Mouse (Mus musculus) activated CD4-positive, CD25-positive, alpha-beta regulatory T cell (primary cell): ENCODE measurements around the gene Vmn2r32. TPM values are rescaled to one million over a fixed set of nuclear protein-coding genes. Genes with fewer than 3 reads are reported as not detected.

Experiments
- polyA plus RNA-seq, 2 experiments: library from polyadenylated mRNA; unstranded; fragments of 100-300 nt; shearing (Covaris generic); gene quantifications; one replicate each; pipeline ENCODE4 v1.2.1; 2017

The Vmn2r32 gene
- polyA plus RNA-seq, result not detected

DNA sequence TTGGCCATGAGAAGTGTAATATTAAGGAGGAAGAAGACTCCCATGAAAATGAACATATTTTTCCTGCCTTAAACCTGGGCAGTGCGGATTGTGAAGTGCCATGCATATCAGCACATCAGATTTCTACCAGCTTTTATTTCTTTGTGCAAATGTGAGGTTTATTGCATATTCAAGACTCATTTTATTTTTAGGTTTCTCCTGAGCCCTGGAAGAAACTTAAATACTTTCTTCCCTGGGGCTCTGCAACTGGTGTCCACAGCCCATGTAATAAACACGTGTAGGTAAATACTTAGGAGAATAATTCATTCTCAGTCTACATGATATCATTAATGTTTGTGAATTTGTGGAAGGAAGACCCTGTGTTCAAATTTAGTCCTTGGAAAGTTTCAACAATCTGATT is at the start of gene Vmn2r32:
TSS of gene Vmn2r32 (minus strand) at position 101 of the 400 bp plus-strand sequence.

Other genes starting within 250 kb of the Vmn2r32 start
- under 1 TPM; 0.36 to 0.87 TPM for gene Vmn2r29, start 232.7 kb downstream of the Vmn2r32 start, polyA plus RNA-seq
- gene Gm45844, start 201.7 kb downstream of the Vmn2r32 start, polyA plus RNA-seq, result under 1 TPM; 0.45 to 0.68 TPM
- 10 to 100 TPM; 65.3 to 66.1 TPM for gene Clcn4, start 179.2 kb downstream of the Vmn2r32 start, polyA plus RNA-seq
- gene Vmn2r30, start 142.4 kb downstream of the Vmn2r32 start, polyA plus RNA-seq, result not detected
- not detected for gene Gm45783, start 105.4 kb downstream of the Vmn2r32 start, polyA plus RNA-seq
- under 1 TPM; 0.08 to 0.31 TPM for gene Vmn2r31, start 80.3 kb downstream of the Vmn2r32 start, polyA plus RNA-seq
- under 1 TPM in 1 of 2 experiments, not detected in 1; 0.14 TPM for gene Vmn2r33, start 86.8 kb upstream of the Vmn2r32 start, polyA plus RNA-seq
- under 1 TPM in 1 of 2 experiments, not detected in 1; 0.06 TPM for gene Vmn2r34, start 209.5 kb upstream of the Vmn2r32 start, polyA plus RNA-seq